Mouse (Mus musculus) intestine, embryonic 14.5 days (tissue): ENCODE measurements at regions not wholly inside any gene's neighbourhood (a gene's known extent, or its start where the extent isn't known, plus 50 kb on each side); places are given as distances from the start of the nearest gene placed in this dataset.

ENCODE experiments used
- ATAC-seq: fragments of 200-750 bp; cut with Nextera tagmentation; replicated peaks from 2 replicates; pipeline ENCODE4 v1.8.0; 2017; ENCODE audit warnings: low read depth, moderate number of reproducible peaks, moderate TSS enrichment, moderate library complexity; ENCODE audit not compliant: low FRiP score, low TSS enrichment
- DNase-seq: peaks from one replicate; pipeline ENCODE4 v3.0.0-alpha.2; 2018; ENCODE audit warnings: low spot score
- H3K27ac ChIP-seq: fragments of 300-500 bp; sonication (generic); 2 replicates; pipeline ENCODE4 v1.5.1; 2014; ENCODE audit warnings: low read depth, mild to moderate bottlenecking, control low read depth
- H3K27me3 ChIP-seq: fragments of 300-500 bp; sonication (generic); replicated peaks from 2 replicates; pipeline ENCODE4 v1.6.1; 2014; ENCODE audit warnings: low read length, control low read depth; ENCODE audit not compliant: control insufficient read depth, insufficient read depth
- H3K36me3 ChIP-seq: fragments of 300-500 bp; sonication (generic); 2 replicates; pipeline ENCODE4 v1.6.1; 2014; ENCODE audit warnings: low read length, control low read depth; ENCODE audit not compliant: control insufficient read depth, insufficient read depth
- H3K4me1 ChIP-seq: fragments of 300-500 bp; sonication (generic); replicated peaks from 2 replicates; pipeline ENCODE4 v1.6.1; 2014; ENCODE audit warnings: low read length, control low read depth, mixed read lengths; ENCODE audit not compliant: control insufficient read depth, insufficient read depth
- H3K4me2 ChIP-seq: fragments of 300-500 bp; sonication (generic); 2 replicates; pipeline ENCODE4 v1.6.1; 2014; ENCODE audit warnings: low read length
- H3K4me3 ChIP-seq: fragments of 300-500 bp; sonication (generic); 2 replicates; pipeline ENCODE4 v1.5.1; 2014; ENCODE audit warnings: low read depth, low read length, control low read depth, mixed read lengths
- H3K9ac ChIP-seq: fragments of 300-500 bp; sonication (generic); 2 replicates; pipeline ENCODE4 v1.6.1; 2014; ENCODE audit warnings: mild to moderate bottlenecking, low read length
- H3K9me3 ChIP-seq: fragments of 300-500 bp; sonication (generic); 2 replicates; pipeline ENCODE4 v1.6.1; 2016; ENCODE audit warnings: low read length, control low read depth; ENCODE audit not compliant: control insufficient read depth
- WGBS: fragments of 180-500 bp; shearing (Covaris S2); extraction: QIAGEN DNeasy Blood & Tissue Kit; methylation state at CpG from one replicate; pipeline ENCODE4 v1.1.7; 2014; 5-methylcytosine and 5-hydroxymethylcytosine counted together

DNA sequence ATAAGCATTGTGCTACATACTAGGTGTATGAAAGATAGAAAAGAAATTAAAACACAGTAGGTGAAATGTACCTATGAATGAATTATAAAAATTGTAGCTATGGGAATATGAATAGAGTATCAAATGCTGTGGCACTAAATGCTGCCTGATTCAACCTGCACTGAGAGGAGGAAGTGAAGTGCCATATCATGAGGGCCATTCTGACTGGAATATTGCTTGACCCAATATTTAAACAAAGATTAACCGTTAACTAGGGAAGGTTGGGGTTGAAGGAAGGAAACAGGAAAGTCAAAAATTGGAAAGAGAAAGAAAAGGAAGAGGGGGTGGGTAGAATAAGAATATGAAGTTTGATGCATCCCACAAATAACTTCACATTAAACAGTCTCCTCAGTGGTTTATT is 103.8 kb downstream of the Ccdc71l start:
- ATAC-seq (peak; percentile 60; the same call in 1 of the 2 replicates), DNase-seq (no peak)
- H3K4me3 ChIP-seq: no peak overlapping the region
- no peaks in the 10 kb centered on the region; the same call in 1 of the 2 replicates for H3K4me1 ChIP-seq
- 63% methylated on average over 1 of the region's 1 CpGs for WGBS
- H3K4me2 ChIP-seq: no peak overlapping the region
- no peaks in the 10 kb centered on the region for H3K36me3 ChIP-seq
- no peak overlapping the region for H3K27ac ChIP-seq
- no peaks in the 10 kb centered on the region for H3K9me3 ChIP-seq
- H3K9ac ChIP-seq: no peak overlapping the region
- no peaks in the 10 kb centered on the region for H3K27me3 ChIP-seq

- ATAC-seq (peak; percentile 70), DNase-seq (no peak)
- Histone ChIP-seq H3K9me3 (no peaks in the 10 kb centered on the region), H3K4me3 (no peak overlapping the region), H3K27me3 (no peaks in the 10 kb centered on the region), H3K4me1 (peaks cover under 1% of the 10 kb centered on the region), H3K4me2 (no peak overlapping the region), H3K27ac (no peak overlapping the region), H3K9ac (no peak overlapping the region), H3K36me3 (no peaks in the 10 kb centered on the region)
Observed at GRCm38 (mm10) chr12:32482777-32483176, 104.3 kb downstream of the Ccdc71l start.

GRCm38 (mm10) chr12:32486246-32486645 is 107.7 kb downstream of the Ccdc71l start:
- WGBS: 48% methylated on average over 4 of the region's 4 CpGs
- Histone ChIP-seq H3K4me1 (peaks cover 8% of the 10 kb centered on the region), H3K9me3 (no peaks in the 10 kb centered on the region), H3K9ac (no peak overlapping the region), H3K27me3 (no peaks in the 10 kb centered on the region), H3K36me3 (no peaks in the 10 kb centered on the region), H3K4me3 (no peak overlapping the region), H3K4me2 (no peak overlapping the region), H3K27ac (no peak overlapping the region)
- ATAC-seq (no peak), DNase-seq (no peak)

GRCm38 (mm10) chr12:32486729-32487128 is 108.2 kb downstream of the Ccdc71l start:
- no peak overlapping the region for H3K9ac ChIP-seq
- H3K4me2 ChIP-seq: no peak overlapping the region
- no peaks in the 10 kb centered on the region for H3K9me3 ChIP-seq
- no peak for DNase-seq
- ATAC-seq: no peak
- no peaks in the 10 kb centered on the region for H3K36me3 ChIP-seq
- H3K27me3 ChIP-seq: no peaks in the 10 kb centered on the region
- 30% methylated on average over 2 of the region's 2 CpGs for WGBS
- no peak overlapping the region for H3K4me3 ChIP-seq
- H3K4me1 ChIP-seq: peaks cover 8% of the 10 kb centered on the region
- H3K27ac ChIP-seq: no peak overlapping the region

- peak; percentile 64 for ATAC-seq
- no peaks in the 10 kb centered on the region for H3K36me3 ChIP-seq
- H3K9me3 ChIP-seq: no peaks in the 10 kb centered on the region
- H3K4me2 ChIP-seq: no peak overlapping the region
- H3K27me3 ChIP-seq: no peaks in the 10 kb centered on the region
- DNase-seq: peak; percentile 54
- WGBS: 39% methylated on average over 3 of the region's 3 CpGs
- H3K27ac ChIP-seq: peak overlapping the region; percentile 43; the same call in 1 of the 2 replicates
- no peak overlapping the region for H3K9ac ChIP-seq
- no peak overlapping the region for H3K4me3 ChIP-seq
- peaks cover 8% of the 10 kb centered on the region for H3K4me1 ChIP-seq
Observed at GRCm38 (mm10) chr12:32487883-32488577, 109.5 kb downstream of the Ccdc71l start.

DNA sequence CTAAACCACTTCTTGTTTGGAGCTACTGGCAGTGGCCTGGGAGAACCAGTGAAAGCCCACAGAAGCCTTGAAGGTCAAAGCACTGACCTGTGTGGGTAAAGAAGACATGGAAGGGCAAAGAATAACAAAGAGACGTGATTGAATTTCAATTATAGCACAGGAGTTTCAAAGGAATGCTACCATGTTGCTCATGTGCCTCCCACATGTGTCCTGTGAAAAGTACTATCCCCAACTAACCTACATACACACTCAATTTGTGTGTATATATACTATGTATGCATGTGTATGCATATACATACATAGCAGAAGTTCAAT is 110.0 kb downstream of the Ccdc71l start:
- no peak for DNase-seq
- no peaks in the 10 kb centered on the region for H3K9me3 ChIP-seq
- H3K4me3 ChIP-seq: no peak overlapping the region
- ATAC-seq: peak; percentile 58; the same call in 1 of the 2 replicates
- no peak overlapping the region for H3K4me2 ChIP-seq
- no peak overlapping the region for H3K9ac ChIP-seq
- H3K36me3 ChIP-seq: no peaks in the 10 kb centered on the region
- H3K27ac ChIP-seq: peak overlapping the region; percentile 43; the same call in 1 of the 2 replicates
- H3K4me1 ChIP-seq: peaks cover 8% of the 10 kb centered on the region
- no peaks in the 10 kb centered on the region for H3K27me3 ChIP-seq
- 30% methylated on average over 1 of the region's 1 CpGs for WGBS

DNA sequence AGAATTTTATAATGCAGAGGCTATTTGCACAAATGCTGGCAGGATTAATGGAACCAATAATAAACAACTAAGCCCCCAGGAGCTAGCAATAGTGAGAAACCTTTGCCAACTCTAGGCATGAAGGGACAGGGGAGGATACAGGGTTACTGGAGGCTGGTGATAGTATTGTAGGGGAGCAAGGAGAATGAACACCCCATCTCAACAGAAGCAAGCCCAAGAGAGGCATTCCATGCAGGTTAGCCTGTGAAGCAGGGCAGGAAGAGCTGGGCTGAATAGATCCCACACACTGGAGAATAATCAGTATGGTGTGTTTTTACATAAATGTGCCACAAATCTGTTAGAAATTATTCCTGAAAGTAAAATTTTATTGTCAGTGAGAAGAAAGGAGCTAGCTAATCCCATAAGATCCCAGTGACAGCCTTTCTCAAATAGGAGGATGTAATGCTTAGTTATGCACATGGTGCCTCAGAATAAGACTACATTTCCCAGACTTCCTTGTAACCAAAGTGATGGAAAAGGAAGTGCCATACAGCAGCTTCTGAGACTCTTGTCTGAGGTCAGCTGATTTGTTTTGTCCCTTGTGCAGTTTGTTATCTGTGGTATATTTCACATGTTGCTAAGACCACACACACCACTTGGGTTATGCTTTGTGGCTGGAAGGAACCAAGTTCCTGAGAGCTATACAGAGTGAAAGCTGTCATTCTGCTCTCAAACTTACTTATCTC is 111.1 kb downstream of the Ccdc71l start:
- H3K9me3 ChIP-seq: no peaks in the 10 kb centered on the region
- H3K27me3 ChIP-seq: no peaks in the 10 kb centered on the region
- no peaks in the 10 kb centered on the region for H3K36me3 ChIP-seq
- DNase-seq (no peak), ATAC-seq (no peak)
- H3K4me1 ChIP-seq: peaks cover 8% of the 10 kb centered on the region
- H3K4me3 ChIP-seq: no peak overlapping the region
- no peak overlapping the region for H3K9ac ChIP-seq
- H3K4me2 ChIP-seq: no peak overlapping the region
- no peak overlapping the region for H3K27ac ChIP-seq

DNA sequence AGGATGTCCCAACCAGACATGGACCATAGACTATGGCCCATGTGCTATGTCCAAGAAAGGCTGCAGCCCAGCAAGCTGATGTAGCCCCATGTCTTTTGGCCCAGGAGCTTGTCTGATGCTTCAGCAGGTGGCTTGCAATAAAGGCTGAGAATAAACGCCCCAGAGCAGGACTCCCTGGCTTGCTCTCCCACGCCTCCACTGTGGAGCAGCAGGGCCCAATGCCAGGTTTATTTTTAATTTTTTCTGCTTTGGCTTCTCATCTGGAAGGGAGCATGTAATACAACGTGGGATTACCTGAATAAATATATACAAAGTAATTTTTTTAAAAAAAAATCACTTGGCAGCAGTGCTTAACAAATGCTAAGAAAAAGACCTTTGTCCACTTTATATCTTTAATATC is 125.7 kb downstream of the Ccdc71l start:
- 54% methylated on average over 3 of the region's 3 CpGs for WGBS
- ATAC-seq (no peak), DNase-seq (no peak)
- Histone ChIP-seq H3K4me3 (no peak overlapping the region), H3K27me3 (no peaks in the 10 kb centered on the region), H3K4me2 (no peak overlapping the region), H3K9ac (no peak overlapping the region), H3K9me3 (no peaks in the 10 kb centered on the region), H3K4me1 (no peaks in the 10 kb centered on the region), H3K36me3 (no peaks in the 10 kb centered on the region), H3K27ac (no peak overlapping the region)

DNA sequence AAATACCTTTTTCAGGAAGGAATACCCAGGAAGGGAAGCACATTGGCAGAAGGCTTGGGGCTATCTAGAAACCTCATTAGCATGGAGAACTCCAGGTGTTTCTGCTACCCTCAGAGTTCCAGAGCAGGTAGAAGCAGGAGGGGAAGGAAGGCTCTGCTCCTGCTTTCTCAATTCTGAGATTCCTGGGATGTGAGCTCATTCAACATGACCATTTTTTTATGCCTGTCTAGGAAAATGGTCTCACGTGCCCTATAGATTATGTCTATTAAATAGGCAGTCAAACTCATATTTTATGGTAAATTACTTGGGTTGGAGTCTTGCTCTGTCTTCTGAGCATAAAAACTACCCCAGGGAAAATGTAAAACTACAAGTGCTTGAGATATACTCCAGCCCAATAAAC is 130.2 kb downstream of the Ccdc71l start:
- ATAC-seq (no peak), DNase-seq (no peak)
- H3K36me3 ChIP-seq: no peaks in the 10 kb centered on the region
- no peaks in the 10 kb centered on the region for H3K9me3 ChIP-seq
- no peaks in the 10 kb centered on the region for H3K27me3 ChIP-seq
- no peak overlapping the region for H3K4me2 ChIP-seq
- WGBS: 63% methylated on average over 1 of the region's 1 CpGs
- H3K9ac ChIP-seq: no peak overlapping the region
- no peak overlapping the region for H3K4me3 ChIP-seq
- no peak overlapping the region for H3K27ac ChIP-seq
- H3K4me1 ChIP-seq: no peaks in the 10 kb centered on the region
